Mouse (Mus musculus) intestine, postnatal 0 days (tissue): ENCODE data around the gene Kcp. TPM values are rescaled to one million over a fixed set of nuclear protein-coding genes. Genes with fewer than 3 reads are reported as not detected.

Experiments used
- ATAC-seq: fragments of 200-750 bp; cut with Nextera tagmentation; 2 replicates; pipeline ENCODE4 v1.8.0; 2017; ENCODE audit warnings: mild to moderate bottlenecking, moderate TSS enrichment, moderate library complexity
- H3K27ac ChIP-seq: fragments of 300-500 bp; sonication (generic); 2 replicates; pipeline ENCODE4 v1.5.1; 2014; ENCODE audit warnings: mild to moderate bottlenecking, low read depth, low read length, moderate library complexity
- H3K27me3 ChIP-seq: fragments of 300-500 bp; sonication (generic); replicated peaks from 2 replicates; pipeline ENCODE4 v1.6.1; 2014; ENCODE audit warnings: low read length, mixed read lengths; ENCODE audit not compliant: control insufficient read depth, insufficient read depth
- H3K36me3 ChIP-seq: fragments of 300-500 bp; sonication (generic); 2 replicates; pipeline ENCODE4 v1.6.1; 2014; ENCODE audit warnings: mild to moderate bottlenecking, moderate library complexity; ENCODE audit not compliant: control insufficient read depth, insufficient read depth
- H3K4me1 ChIP-seq: fragments of 300-500 bp; sonication (generic); replicated peaks from 2 replicates; pipeline ENCODE4 v1.6.1; 2014; ENCODE audit warnings: antibody characterized with exemption, low read length, mixed read lengths; ENCODE audit not compliant: control insufficient read depth, insufficient read depth
- H3K4me2 ChIP-seq: fragments of 300-500 bp; sonication (generic); replicated peaks from 2 replicates; pipeline ENCODE4 v1.6.1; 2014; ENCODE audit warnings: low read depth, mild to moderate bottlenecking, moderate library complexity
- H3K4me3 ChIP-seq: fragments of 300-500 bp; sonication (generic); 2 replicates; pipeline ENCODE4 v1.5.1; 2014; ENCODE audit warnings: low read depth, low read length
- H3K9ac ChIP-seq: fragments of 300-500 bp; sonication (generic); 2 replicates; pipeline ENCODE4 v1.6.1; 2014; ENCODE audit warnings: mild to moderate bottlenecking, low read depth, low read length
- H3K9me3 ChIP-seq: fragments of 300-500 bp; sonication (generic); 2 replicates; pipeline ENCODE4 v1.6.1; 2016; ENCODE audit warnings: mixed run types; ENCODE audit not compliant: control insufficient read depth
- CTCF ChIP-seq: sonication (generic); IDR thresholded peaks from 2 replicates; pipeline ENCODE4 v1.5.1; 2016; ENCODE audit warnings: low read depth, mild to moderate bottlenecking, control low read depth, antibody characterized with exemption, moderate library complexity
- WGBS: fragments of 180-500 bp; shearing (Covaris S2); extraction: QIAGEN DNeasy Blood & Tissue Kit; methylation state at CpG from one replicate; pipeline ENCODE4 v1.1.7; 2014; 5-methylcytosine and 5-hydroxymethylcytosine counted together
- polyA plus RNA-seq: library from polyadenylated mRNA; unstranded; fragments of >200 nt; fragmentation: Nextera tagmentation; extraction: Ambion mirVana; gene quantifications from 2 replicates; pipeline ENCODE4 v1.2.1, GENCODE M21; 2015

Kcp gene
- polyA plus RNA-seq, 1 experiment from 2014 or later, result 2.7 TPM

GRCm38 (mm10) chr6:29496270-29496669 lies 11.5 kb downstream of the Kcp start:
- no peak overlapping the region for H3K9ac ChIP-seq
- no peak overlapping the region for H3K4me3 ChIP-seq
- WGBS, result 30% methylated on average over 25 of the region's 25 CpGs

GRCm38 (mm10) chr6:29494101-29494500 lies 13.7 kb downstream of the Kcp start:
- 0 out of 2 replicates have a peak, but pooled peaks cover 4% of the 10 kb centered on the region for H3K27me3 ChIP-seq
- no peak overlapping the region for H3K4me2 ChIP-seq
- no peak overlapping the region for H3K9ac ChIP-seq
- H3K9me3 ChIP-seq, result no peaks in the 10 kb centered on the region
- ATAC-seq, result no peak
- no peak overlapping the region for H3K27ac ChIP-seq
- H3K4me3 ChIP-seq, result no peak overlapping the region
- 81% methylated on average over 4 of the region's 4 CpGs for WGBS
- H3K4me1 ChIP-seq, result no peaks in the 10 kb centered on the region
- no peak for TF ChIP-seq CTCF
- 0 out of 2 replicates have a peak, but pooled peaks cover 2% of the 10 kb centered on the region for H3K36me3 ChIP-seq

More at GRCm38 (mm10) chr6:29496270-29496669, 11.5 kb downstream of the Kcp start:
- 0 out of 2 replicates have a peak, but pooled peaks cover 2% of the 10 kb centered on the region for H3K36me3 ChIP-seq
- H3K27me3 ChIP-seq, result 0 out of 2 replicates have a peak, but pooled peaks cover 4% of the 10 kb centered on the region
- no peak overlapping the region for H3K27ac ChIP-seq
- H3K4me1 ChIP-seq, result no peaks in the 10 kb centered on the region
- no peaks in the 10 kb centered on the region for H3K9me3 ChIP-seq
- no peak for TF ChIP-seq CTCF
- no peak for ATAC-seq
- no peak overlapping the region for H3K4me2 ChIP-seq

DNA sequence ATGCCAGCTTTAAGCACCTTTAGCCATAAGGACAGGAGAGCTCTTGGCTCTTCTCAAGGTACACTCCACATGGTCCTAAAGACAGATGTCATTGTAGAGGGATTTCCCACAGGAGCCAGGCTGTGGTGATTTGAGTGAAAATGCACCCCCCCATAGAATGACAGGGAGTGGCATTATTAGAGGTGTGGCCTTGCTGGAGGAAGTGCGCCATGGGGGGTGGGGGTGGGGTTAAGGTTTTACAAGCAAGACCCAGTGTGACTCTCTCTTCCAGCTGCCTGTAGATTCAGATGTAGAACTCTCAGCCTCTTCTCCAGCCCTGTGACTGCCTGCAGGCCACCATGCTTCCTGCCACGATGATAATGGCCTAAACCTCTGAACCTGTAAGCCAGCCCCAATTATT lies 21.8 kb downstream of the Kcp start:
- Histone ChIP-seq H3K4me2 (no peak overlapping the region), H3K4me3 (no peak overlapping the region), H3K27ac (no peak overlapping the region), H3K9ac (no peak overlapping the region), H3K9me3 (no peaks in the 10 kb centered on the region), H3K4me1 (peaks cover 7% of the 10 kb centered on the region; the same call in 1 of the 2 replicates), H3K36me3 (no peaks in the 10 kb centered on the region), H3K27me3 (no peaks in the 10 kb centered on the region)
- TF ChIP-seq CTCF, result no peak
- 62% methylated on average over 2 of the region's 2 CpGs for WGBS
- no peak for ATAC-seq

DNA sequence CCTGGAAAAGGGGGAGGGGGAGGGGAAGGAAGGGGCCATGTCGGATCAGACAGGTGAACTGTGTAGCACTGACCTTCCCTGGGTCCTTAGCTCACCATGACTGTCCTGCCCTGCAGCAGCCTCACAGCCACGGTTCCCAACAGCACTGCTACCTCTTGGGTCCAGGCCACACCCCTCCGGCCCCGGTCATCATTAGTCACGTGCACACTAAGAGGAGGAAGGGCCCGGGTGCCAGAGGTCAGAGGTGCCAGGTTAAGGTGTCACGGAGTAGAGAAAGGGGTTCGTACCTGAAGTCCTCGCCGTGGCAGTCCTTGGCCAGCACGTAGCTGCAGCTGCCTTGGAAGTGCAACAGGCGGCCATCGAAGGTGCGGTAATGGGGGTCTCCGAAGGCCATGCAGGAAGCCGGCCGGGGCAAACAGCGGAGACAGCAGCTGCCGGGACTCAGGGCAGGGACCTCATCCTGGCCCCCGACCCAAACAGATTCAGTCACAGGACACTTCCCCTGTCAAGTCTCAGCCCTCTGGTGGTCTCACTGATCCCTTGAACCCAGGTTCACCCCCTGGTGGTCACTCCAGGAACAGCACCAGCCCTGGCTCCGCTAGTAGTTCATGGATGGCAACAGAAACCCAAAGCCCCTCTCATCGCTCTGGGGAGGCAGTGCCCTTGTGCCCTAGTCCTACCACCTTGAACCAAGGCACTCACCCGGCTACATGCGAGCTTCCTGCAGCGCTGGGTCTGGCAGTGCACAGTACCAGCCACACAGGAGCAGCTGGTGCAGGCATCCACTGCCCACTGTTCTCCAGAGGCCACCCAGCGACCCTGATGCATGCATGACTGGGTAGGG lies 22.8 kb downstream of the Kcp start:
- peak; percentile 92 for TF ChIP-seq CTCF
- peak overlapping the region; percentile 82 for H3K4me2 ChIP-seq
- H3K27me3 ChIP-seq, result no peaks in the 10 kb centered on the region
- WGBS, result 10% methylated on average over 26 of the region's 26 CpGs
- no peaks in the 10 kb centered on the region for H3K9me3 ChIP-seq
- 0 out of 2 replicates have a peak overlapping the region, but pooled peaks have one; percentile 19 for H3K9ac ChIP-seq
- ATAC-seq, result peak; percentile 60
- H3K4me1 ChIP-seq, result peaks cover 7% of the 10 kb centered on the region; the same call in 1 of the 2 replicates
- H3K4me3 ChIP-seq, result peak overlapping the region; percentile 38
- no peak overlapping the region for H3K27ac ChIP-seq
- no peaks in the 10 kb centered on the region for H3K36me3 ChIP-seq

- no peak overlapping the region for H3K4me3 ChIP-seq
- ATAC-seq, result no peak
- H3K27me3 ChIP-seq, result no peaks in the 10 kb centered on the region
- no peaks in the 10 kb centered on the region for H3K9me3 ChIP-seq
- H3K36me3 ChIP-seq, result no peaks in the 10 kb centered on the region
- no peak overlapping the region for H3K9ac ChIP-seq
- H3K4me2 ChIP-seq, result no peak overlapping the region
- 93% methylated on average over 13 of the region's 13 CpGs for WGBS
- no peak for TF ChIP-seq CTCF
- peaks cover 7% of the 10 kb centered on the region; the same call in 1 of the 2 replicates for H3K4me1 ChIP-seq
- H3K27ac ChIP-seq, result no peak overlapping the region
These were observed 25.1 kb downstream of the Kcp start for GRCm38 (mm10) chr6:29482691-29483090.

DNA sequence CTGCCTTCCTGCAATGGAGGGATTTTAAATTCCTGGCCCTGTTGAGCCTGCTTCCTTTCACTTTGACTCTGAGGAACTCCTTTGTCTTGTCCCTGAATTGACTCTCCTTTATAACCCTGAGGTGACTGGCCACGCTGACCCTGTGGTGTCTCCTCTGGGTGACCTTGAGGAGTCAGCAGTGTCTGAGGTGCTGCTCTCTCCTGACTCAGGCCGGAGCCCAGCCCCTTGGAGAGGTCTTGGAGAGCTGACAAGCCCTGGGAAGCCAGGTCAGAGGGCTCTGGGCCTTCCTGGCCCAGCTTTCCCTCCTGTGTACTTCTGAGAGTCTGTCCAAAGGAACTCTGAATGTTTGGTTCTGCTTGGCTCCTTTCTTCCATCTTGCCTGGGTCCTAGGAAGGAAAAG lies 33.0 kb downstream of the Kcp start:
- Histone ChIP-seq H3K9me3 (no peaks in the 10 kb centered on the region), H3K27me3 (no peaks in the 10 kb centered on the region), H3K4me1 (no peaks in the 10 kb centered on the region), H3K36me3 (peaks cover 21% of the 10 kb centered on the region), H3K9ac (no peak overlapping the region), H3K4me3 (no peak overlapping the region), H3K4me2 (no peak overlapping the region; the same call in 1 of the 2 replicates), H3K27ac (no peak overlapping the region)
- TF ChIP-seq CTCF, result no peak
- WGBS, result 76% methylated on average over 2 of the region's 2 CpGs
- ATAC-seq, result no peak
